Mouse (Mus musculus) limb, embryonic 14.5 days (tissue): ENCODE results near the gene Fdxr. TPM values are rescaled to one million over a fixed set of nuclear protein-coding genes. Genes with fewer than 3 reads are reported as not detected.

Source experiments
- ATAC-seq: fragments of 200-750 bp; cut with Nextera tagmentation; 2 replicates; pipeline ENCODE4 v1.8.0; 2017; ENCODE audit warnings: low read depth, moderate number of reproducible peaks, moderate TSS enrichment; ENCODE audit not compliant: low FRiP score
- DNase-seq: peaks from one replicate; pipeline ENCODE4 v3.0.0-alpha.2; 2015; ENCODE audit warnings: low spot score
- H3K27ac ChIP-seq: fragments of 300-500 bp; sonication (generic); replicated peaks from 2 replicates; pipeline ENCODE4 v1.5.1; 2014; ENCODE audit warnings: low read depth, mild to moderate bottlenecking, low read length, moderate library complexity, mixed read lengths
- H3K27me3 ChIP-seq: fragments of 300-500 bp; sonication (generic); 2 replicates; pipeline ENCODE4 v1.6.1; 2014; ENCODE audit warnings: low read length, mixed read lengths; ENCODE audit not compliant: control insufficient read depth, insufficient read depth
- H3K36me3 ChIP-seq: fragments of 300-500 bp; sonication (generic); 2 replicates; pipeline ENCODE4 v1.6.1; 2014; ENCODE audit warnings: mild to moderate bottlenecking, low read length, moderate library complexity, mixed read lengths; ENCODE audit not compliant: control insufficient read depth, insufficient read depth
- H3K4me1 ChIP-seq: fragments of 300-500 bp; sonication (generic); 2 replicates; pipeline ENCODE4 v1.6.1; 2014; ENCODE audit warnings: antibody characterized with exemption, low read length, mixed read lengths; ENCODE audit not compliant: control insufficient read depth, insufficient read depth
- H3K4me2 ChIP-seq: fragments of 300-500 bp; sonication (generic); replicated peaks from 2 replicates; pipeline ENCODE4 v1.6.1; 2014; ENCODE audit warnings: low read depth, mild to moderate bottlenecking, low read length, moderate library complexity; ENCODE audit not compliant: severe bottlenecking
- H3K4me3 ChIP-seq: fragments of 300-500 bp; sonication (generic); replicated peaks from 2 replicates; pipeline ENCODE4 v1.5.1; 2014; ENCODE audit warnings: low read length
- H3K9ac ChIP-seq: fragments of 300-500 bp; sonication (generic); 2 replicates; pipeline ENCODE4 v1.6.1; 2014; ENCODE audit warnings: mild to moderate bottlenecking, low read depth, low read length, moderate library complexity; ENCODE audit not compliant: severe bottlenecking
- H3K9me3 ChIP-seq: fragments of 300-500 bp; sonication (generic); 2 replicates; pipeline ENCODE4 v1.6.1; 2016; ENCODE audit warnings: low read length; ENCODE audit not compliant: control insufficient read depth
- POLR2A ChIP-seq: fragments of 200-500 bp; IDR thresholded peaks from 2 replicates; pipeline ENCODE4 v1.8.0; 2012; ENCODE audit warnings: inconsistent platforms, mild to moderate bottlenecking, moderate library complexity, borderline replicate concordance; ENCODE audit not compliant: insufficient read depth, insufficient read length; ENCODE audit errors: extremely low read depth
- whole genome bisulfite sequencing: fragments of 180-500 bp; shearing (Covaris S2); extraction: QIAGEN DNeasy Blood & Tissue Kit; methylation state at CpG from one replicate; pipeline ENCODE4 v1.1.7; 2014; 5-methylcytosine and 5-hydroxymethylcytosine counted together
- polyA plus RNA-seq, 2 experiments: library from polyadenylated mRNA; depleted of rRNA in 1 of 2; stranded (reverse) in 1 of 2; unstranded in 1 of 2; fragments of >200 nt; fragmentation: Nextera tagmentation in 1 of 2; extraction: Ambion mirVana in 1 of 2; gene quantifications; 2 replicates each; pipeline versions ENCODE4 v1.2.1 to v1.2.3; 2012 to 2014

Gene Fdxr
- polyA plus RNA-seq, 2 experiments, result 13.0 to 16.8 TPM

DNA sequence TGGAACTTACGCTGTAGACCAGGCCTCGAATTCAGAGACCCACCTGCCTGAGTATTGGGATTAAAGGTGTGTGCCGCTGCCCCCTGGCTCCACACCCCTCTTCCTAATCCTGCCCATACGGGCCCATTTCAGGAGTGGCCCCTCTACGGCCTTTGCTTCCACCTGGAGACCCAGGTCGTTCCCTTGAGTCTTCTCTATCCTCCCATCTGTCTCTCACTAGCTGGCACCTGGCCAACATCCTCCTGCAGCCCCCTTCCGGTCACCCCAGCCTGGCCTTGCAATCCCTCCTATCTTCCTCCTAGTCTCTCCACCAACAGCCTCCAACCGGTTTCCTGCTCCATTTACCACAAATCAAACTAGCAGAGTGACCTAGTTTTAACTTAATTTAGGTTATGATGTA, 13.0 kb upstream of the Fdxr start:
- DNase-seq (no peak), ATAC-seq (no peak)
- H3K36me3 ChIP-seq, result no peaks in the 10 kb centered on the region
- no peaks in the 10 kb centered on the region for H3K4me1 ChIP-seq
- TF ChIP-seq POLR2A, result no peak
- H3K4me2 ChIP-seq, result no peak overlapping the region
- WGBS, result 70% methylated on average over 8 of the region's 8 CpGs
- H3K27ac ChIP-seq, result no peak overlapping the region
- H3K27me3 ChIP-seq, result no peaks in the 10 kb centered on the region
- no peak overlapping the region for H3K4me3 ChIP-seq
- no peak overlapping the region for H3K9ac ChIP-seq
- H3K9me3 ChIP-seq, result no peaks in the 10 kb centered on the region

DNA sequence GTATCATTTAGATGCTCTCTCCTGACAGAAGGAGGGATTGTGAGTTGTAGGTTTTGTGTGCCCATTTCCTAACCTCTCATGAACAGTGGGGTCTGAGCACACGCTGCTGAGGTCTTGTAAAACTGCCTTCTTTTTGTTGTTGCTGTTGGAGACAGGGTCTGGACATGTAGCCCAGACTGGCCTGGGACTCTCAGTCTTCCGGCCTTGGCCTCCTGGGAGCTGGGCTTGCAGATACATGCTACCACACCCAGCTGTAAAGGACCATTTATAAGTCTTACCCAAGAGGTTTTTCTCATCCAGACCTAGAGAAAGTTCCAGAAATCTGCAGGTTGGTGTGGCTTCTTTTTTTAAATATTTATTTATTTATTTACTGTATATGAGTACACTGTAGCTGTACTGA, 11.5 kb upstream of the Fdxr start:
- Histone ChIP-seq H3K4me2 (no peak overlapping the region), H3K27me3 (no peaks in the 10 kb centered on the region), H3K9me3 (no peaks in the 10 kb centered on the region), H3K36me3 (no peaks in the 10 kb centered on the region), H3K4me1 (no peaks in the 10 kb centered on the region), H3K4me3 (no peak overlapping the region), H3K27ac (no peak overlapping the region), H3K9ac (no peak overlapping the region)
- 84% methylated on average over 2 of the region's 2 CpGs for WGBS
- DNase-seq (no peak), ATAC-seq (no peak)
- TF ChIP-seq POLR2A, result no peak

DNA sequence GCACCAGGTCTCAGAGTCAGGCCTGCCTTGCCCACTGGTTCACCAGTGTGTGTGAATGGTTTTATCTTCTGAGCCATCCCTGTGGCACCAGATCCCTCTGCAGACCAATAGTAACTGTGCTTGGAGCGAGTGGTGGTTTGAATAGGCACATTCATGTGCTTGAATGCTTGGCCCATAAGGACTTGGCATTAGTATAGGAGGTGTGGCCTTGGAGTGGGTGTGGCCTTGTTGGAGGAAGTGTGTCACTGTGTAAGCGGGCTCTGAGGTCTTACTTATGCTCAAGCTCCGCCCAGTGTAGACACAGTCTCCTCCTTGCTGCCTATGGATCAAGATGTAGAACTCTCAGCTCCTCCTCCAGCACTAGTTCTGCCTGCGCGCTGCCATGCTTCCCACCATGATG, 10.5 kb upstream of the Fdxr start:
- no peak for TF ChIP-seq POLR2A
- Histone ChIP-seq H3K4me1 (no peaks in the 10 kb centered on the region), H3K9ac (no peak overlapping the region), H3K27ac (no peak overlapping the region), H3K9me3 (no peaks in the 10 kb centered on the region), H3K4me3 (no peak overlapping the region), H3K27me3 (no peaks in the 10 kb centered on the region), H3K4me2 (no peak overlapping the region), H3K36me3 (no peaks in the 10 kb centered on the region)
- 82% methylated on average over 5 of the region's 5 CpGs for WGBS
- DNase-seq (no peak), ATAC-seq (no peak)

DNA sequence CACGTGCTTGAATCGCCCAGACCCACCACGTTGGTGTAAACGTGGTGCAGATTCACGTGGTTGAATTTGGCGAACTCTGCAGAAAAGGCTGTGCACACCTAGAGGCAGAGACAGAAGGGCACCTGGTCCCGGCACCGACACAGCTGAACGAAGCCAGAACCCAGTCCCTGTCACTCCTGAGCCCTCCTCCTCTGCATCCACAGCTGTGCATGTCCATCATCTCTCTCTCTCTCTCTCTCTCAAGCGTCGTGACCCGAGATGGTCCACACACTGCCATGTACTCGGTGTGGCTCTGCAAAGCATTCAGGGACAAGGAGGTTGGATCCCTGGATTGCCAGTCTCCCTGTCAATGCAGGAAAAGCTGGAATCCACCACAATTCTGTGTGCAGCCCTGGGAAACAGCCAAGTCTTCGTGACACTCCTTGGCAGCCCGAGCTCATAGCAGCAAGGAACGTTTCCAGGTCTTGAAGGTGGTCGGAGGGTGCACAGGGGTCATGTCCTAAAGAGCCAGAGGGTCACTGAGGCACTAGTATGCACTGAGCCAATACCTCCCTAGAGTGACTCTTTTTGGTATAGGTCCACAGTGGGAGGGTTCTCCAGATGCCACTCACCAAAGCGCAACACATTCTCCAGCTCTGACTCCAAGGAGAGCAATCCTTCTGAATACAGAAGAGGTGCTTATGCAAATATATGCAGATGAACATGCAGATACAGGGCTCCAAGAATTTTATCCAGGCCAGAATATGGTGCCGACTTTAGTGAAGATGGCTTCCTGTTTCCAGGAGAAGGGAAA, 9.5 kb upstream of the Fdxr start:
- H3K36me3 ChIP-seq, result no peaks in the 10 kb centered on the region
- H3K27me3 ChIP-seq, result no peaks in the 10 kb centered on the region
- H3K9ac ChIP-seq, result no peak overlapping the region
- H3K27ac ChIP-seq, result no peak overlapping the region
- H3K4me1 ChIP-seq, result no peaks in the 10 kb centered on the region
- H3K9me3 ChIP-seq, result no peaks in the 10 kb centered on the region
- TF ChIP-seq POLR2A, result no peak
- DNase-seq, result no peak
- no peak overlapping the region for H3K4me3 ChIP-seq
- 75% methylated on average over 19 of the region's 19 CpGs for WGBS
- no peak overlapping the region for H3K4me2 ChIP-seq
- ATAC-seq, result no peak

DNA sequence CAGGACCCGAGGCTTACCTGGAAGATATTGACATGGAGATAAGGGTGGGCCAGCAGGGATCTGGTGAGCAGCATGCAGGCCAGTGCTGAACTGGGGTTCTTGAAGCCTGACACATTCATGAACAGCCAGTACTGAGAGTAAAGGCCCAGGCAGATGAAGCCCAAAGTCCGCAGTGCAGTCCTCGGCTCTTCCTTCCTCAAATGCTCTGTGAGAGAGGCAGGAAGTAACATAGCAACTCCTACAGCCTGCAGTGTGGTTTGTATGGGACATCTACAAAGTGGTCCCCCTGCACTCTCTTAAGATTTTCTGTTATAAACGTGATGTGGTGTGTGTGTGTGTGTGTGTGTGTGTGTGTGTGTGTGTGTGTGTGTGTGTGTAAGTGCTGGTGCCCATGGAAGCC, 8.4 kb upstream of the Fdxr start:
- H3K27ac ChIP-seq, result no peak overlapping the region
- H3K4me2 ChIP-seq, result no peak overlapping the region
- no peak for TF ChIP-seq POLR2A
- WGBS, result 72% methylated on average over 3 of the region's 4 CpGs
- H3K4me3 ChIP-seq, result no peak overlapping the region
- H3K9ac ChIP-seq, result no peak overlapping the region
- no peaks in the 10 kb centered on the region for H3K27me3 ChIP-seq
- H3K4me1 ChIP-seq, result no peaks in the 10 kb centered on the region
- DNase-seq (no peak), ATAC-seq (no peak)
- no peaks in the 10 kb centered on the region for H3K9me3 ChIP-seq
- no peaks in the 10 kb centered on the region for H3K36me3 ChIP-seq
